Mouse (Mus musculus) cerebellum, adult 2 months (tissue): Measurements from ENCODE around the gene Dgat2.

Source experiments
- CTCF ChIP-seq: fragments of 200-500 bp; IDR thresholded peaks from 2 replicates; pipeline ENCODE4 v1.5.1; 2011; ENCODE audit warnings: low read depth, mild to moderate bottlenecking, control low read depth, low read length, moderate library complexity, borderline replicate concordance; ENCODE audit not compliant: insufficient read depth
- POLR2A ChIP-seq: fragments of 200-500 bp; IDR thresholded peaks from 2 replicates; pipeline ENCODE4 v1.6.1; 2011; ENCODE audit warnings: low read length, control low read depth, borderline replicate concordance; ENCODE audit not compliant: insufficient read depth

GRCm38 (mm10) chr7:99128965-99129364 lies 53.6 kb downstream of the Dgat2 start:
- TF ChIP-seq CTCF: no peak
- no peak for TF ChIP-seq POLR2A
